Mouse (Mus musculus): ENCODE data around the gene Prpf3.
"Not testable (repeated sequence)": the region's sequence is repeated elsewhere in the genome, so short reads cannot be mapped to it uniquely, and the experiment has no call there.

The Prpf3 gene

DNA sequence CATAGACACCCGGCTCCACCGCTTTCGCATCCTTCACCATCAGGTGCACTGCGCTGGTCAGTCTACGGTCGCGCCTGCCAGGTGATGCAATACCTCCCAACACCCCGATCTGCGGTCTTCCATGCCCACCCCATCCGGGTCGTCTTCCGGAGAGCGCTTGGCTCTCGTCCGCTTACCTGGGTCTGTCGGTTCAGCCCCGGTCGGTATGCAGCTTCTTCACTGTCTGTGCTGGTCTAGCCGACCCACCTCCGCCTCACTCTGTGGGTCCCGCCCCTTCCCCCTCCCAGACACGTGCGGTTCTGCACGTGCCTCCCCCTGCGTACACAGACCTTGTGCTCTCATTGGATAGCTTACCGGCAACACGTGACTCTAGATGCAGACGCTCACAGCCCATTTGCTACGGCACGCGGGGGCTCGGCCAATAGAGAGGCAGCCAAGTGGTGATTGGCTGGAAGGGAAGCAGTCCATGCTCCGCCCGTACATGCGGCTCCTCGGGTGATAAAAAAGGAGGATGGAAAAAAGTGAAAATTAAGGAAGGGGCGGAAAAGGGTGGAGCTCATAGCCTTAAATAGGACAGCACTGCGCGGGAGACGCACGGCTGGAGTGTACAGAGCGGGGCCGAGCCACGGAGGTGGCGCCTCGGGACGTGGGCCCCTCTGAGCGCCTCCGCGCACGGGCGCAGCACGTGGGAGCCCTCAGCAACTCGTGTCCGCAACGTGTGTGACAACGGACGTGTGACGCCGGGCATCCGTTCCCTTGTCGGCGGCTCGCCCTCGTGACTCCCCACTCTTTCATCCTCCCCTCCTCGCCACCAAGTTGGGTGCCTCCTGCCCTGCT lies 26.5 kb upstream of the Prpf3 start, which contains the start of gene Ciart:
TSS of gene Ciart (minus strand) at position 273 of the 837 bp plus-strand sequence.
- DNase-seq = peak; percentile 91 to 98

- DNase-seq = no peak
Measured at GRCm38 (mm10) chr3:95879063-95879462, 23.4 kb upstream of the Prpf3 start.

- no peak for DNase-seq
Measured at GRCm38 (mm10) chr3:95872048-95872447, 16.4 kb upstream of the Prpf3 start.

GRCm38 (mm10) chr3:95871392-95871867 lies 15.7 kb upstream of the Prpf3 start, which contains the start of gene Mrps21:
TSS of gene Mrps21 (minus strand) at chr3:95871519.
- peak; percentile 85 to 88 for DNase-seq

- no peak for DNase-seq
Measured at GRCm38 (mm10) chr3:95870976-95871375, 15.3 kb upstream of the Prpf3 start.

- no peak for DNase-seq
Measured at GRCm38 (mm10) chr3:95867408-95867807, 11.7 kb upstream of the Prpf3 start.

GRCm38 (mm10) chr3:95866071-95866470 lies 10.4 kb upstream of the Prpf3 start:
- DNase-seq = no peak

DNA sequence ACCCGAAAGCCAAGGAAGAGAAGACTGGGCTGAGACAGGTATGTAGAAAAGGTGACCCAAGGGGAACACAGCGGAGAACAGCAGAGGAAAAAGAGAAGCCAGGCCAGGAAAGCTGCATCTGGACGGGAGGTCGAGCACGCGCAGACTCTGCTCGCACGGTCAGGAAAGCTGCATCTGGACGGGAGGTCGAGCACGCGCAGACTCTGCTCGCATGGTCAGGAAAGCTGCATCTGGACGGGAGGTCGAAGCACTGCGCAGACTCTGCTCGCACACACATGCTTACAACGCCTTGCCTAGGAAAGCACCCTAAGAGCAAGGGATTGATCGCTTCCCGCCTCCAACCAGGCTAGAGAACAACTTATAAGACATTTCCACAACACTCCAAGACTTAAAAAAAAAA lies 9.9 kb upstream of the Prpf3 start:
- no peak for DNase-seq

GRCm38 (mm10) chr3:95865050-95865449 lies 9.4 kb upstream of the Prpf3 start:
- peak in 1 of 2 experiments; percentile 28 for DNase-seq

GRCm38 (mm10) chr3:95863578-95863977 lies 7.9 kb upstream of the Prpf3 start:
- no peak for DNase-seq

- DNase-seq = peak; percentile 65 to 68
Measured at GRCm38 (mm10) chr3:95861796-95862195, 6.1 kb upstream of the Prpf3 start.

GRCm38 (mm10) chr3:95861216-95861615 lies 5.5 kb upstream of the Prpf3 start:
- DNase-seq = no peak

DNA sequence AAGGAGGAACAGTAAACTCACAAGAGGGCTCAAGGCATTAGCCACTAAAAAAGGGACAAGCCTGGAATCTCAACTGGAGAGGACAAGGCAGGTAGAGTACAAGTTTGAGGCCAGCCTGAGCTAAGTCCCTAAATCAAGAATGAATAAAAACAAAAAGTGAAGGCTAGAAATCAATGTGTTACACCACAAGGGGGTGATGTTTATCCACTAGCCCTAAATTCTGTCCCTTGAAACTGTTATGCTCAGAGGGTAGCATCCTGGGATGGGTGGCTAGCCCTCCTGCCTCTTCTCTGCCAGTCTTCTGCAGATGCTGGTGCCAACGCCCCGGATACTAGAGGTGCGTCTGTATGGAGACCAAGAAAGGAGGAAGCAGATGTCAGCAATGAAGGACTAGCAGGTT lies 4.6 kb upstream of the Prpf3 start:
- DNase-seq = no peak

GRCm38 (mm10) chr3:95858278-95858677 lies 2.6 kb upstream of the Prpf3 start:
- not testable (repeated sequence) for DNase-seq

DNA sequence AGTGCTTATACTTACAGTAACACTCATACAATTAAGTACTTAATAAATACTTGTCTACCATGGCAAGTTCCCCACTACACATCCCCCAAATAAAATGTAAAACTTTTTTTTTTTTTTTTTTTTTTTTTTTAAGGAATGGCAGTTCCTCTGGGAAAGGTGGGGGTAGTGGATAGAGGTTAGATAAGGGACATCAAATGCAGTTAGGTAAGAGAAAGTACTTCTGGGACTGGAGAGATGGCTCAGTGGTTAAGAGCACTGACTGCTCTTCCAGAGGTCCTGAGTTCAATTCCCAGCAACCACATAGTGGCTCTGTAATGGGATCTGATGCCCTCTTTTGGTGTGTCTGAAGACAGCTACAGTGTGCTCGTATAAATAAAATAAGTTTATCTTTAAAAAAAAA lies 1.4 kb upstream of the Prpf3 start:
- not testable (repeated sequence) for DNase-seq

DNA sequence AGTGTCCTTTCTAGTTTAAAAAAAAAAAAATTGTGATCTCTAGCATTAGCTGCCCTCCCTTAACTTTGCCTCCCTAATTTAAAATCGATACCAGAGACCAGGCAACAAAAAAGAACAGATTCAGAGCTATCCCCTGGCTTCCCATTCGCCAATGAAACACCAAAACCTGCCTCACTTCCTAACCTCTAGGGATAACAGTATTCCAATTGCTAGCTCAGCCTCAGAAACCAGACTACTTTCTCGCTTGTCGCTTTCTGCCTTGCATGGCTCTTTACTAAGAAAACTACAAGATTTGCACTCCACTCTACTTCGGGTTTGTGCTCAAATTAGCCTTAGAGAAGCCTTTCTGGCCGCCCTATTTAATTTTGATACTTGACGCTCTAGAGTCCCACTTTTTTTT lies 430 bp upstream of the Prpf3 start:
- DNase-seq = no peak

- DNase-seq = no peak
Measured at GRCm38 (mm10) chr3:95851317-95851716, 4.4 kb downstream of the Prpf3 start.

- DNase-seq = no peak
Measured at GRCm38 (mm10) chr3:95850611-95851010, 5.1 kb downstream of the Prpf3 start.

GRCm38 (mm10) chr3:95842503-95843214 lies 13.0 kb downstream of the Prpf3 start:
- no peak for DNase-seq

- DNase-seq = no peak
Measured at GRCm38 (mm10) chr3:95839250-95839649, 16.4 kb downstream of the Prpf3 start.

DNA sequence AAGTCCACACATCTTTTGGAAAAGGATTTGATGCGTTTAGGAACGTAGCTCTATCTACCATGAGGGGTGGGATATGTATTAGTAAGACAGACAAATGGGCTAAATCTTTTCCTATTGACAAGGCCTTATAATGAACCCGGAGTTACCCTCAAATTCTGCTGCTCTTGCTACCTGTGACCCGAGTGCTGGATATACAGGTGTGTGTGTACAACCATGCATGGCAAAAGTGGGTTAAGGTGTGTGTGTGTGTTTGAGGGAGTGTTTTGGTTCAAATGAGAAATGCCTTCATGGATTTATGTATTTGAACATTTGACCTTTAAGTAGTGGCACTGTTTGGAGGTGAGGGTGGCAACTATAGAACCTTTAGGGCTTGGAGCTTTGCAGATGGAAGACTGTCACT lies 26.6 kb downstream of the Prpf3 start:
- DNase-seq = no peak

- DNase-seq = no peak
Measured at GRCm38 (mm10) chr3:95826275-95826674, 29.4 kb downstream of the Prpf3 start.

- peak; percentile 4 to 33 for DNase-seq
Measured at GRCm38 (mm10) chr3:95820046-95821010, 35.4 kb downstream of the Prpf3 start.
